Mouse (Mus musculus): ENCODE data around the gene Zfp39. TPM values are rescaled to one million over a fixed set of nuclear protein-coding genes. Genes with fewer than 3 reads are reported as not detected.
A peak's percentile ranks its signal among the peaks of the same experiment; 100 is the strongest.

The Zfp39 gene
- polyA plus RNA-seq (2015; fragmentation: Nextera tagmentation; extraction: Ambion mirVana): 4.2 and 5.6 TPM in 2 replicates

DNA sequence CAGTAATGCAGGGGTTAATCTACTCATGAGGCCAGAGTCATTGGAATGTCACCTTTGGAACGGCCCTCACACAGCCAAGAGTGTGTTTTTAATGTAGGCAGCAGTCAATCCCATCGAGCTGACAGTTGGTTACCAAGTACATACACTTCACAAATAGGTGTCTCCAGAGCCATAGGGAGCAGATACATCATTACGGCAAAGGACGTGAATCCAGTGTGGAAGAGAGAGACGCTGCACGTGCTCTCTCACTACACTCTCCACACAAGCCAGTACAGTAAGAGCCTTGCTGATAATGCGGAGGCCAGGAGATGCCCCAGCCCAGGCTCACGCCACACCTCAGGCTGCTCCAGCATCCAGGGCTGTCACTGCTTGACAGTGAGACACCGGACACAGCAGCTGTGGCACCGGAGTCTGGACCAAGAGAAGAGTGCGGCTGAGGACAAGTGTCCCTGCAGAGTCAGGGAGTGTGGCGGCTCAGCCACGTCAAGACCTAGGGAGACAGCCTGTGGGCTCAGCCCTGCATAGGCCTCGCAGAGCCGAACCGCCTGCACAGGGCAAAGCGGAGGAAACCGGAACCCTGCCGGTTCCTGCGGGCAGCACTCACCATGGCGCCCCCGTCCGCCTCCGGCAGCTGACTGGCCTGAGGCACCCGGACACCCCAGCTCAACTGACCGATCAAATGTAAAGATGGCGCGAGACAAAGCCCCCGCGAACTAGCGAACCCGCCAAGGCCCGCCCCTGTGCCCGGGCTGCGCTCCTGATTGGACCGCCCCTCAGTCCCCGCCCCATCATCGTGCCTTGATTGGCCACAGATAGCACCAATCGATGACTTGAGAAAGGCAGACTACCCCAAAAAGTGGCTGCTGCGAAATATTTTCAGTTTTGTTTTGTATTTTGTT, at the start of gene Zfp39:
Gene Zfp39 (minus strand): TSS at position 715 of the 899 bp plus-strand sequence.
- ATAC-seq (ENCODE audit: low read depth): peak; percentile 93
- WGBS (ENCODE audit: insufficient replicate concordance): under 1% methylated on average over 40 of the region's 40 CpGs

DNA sequence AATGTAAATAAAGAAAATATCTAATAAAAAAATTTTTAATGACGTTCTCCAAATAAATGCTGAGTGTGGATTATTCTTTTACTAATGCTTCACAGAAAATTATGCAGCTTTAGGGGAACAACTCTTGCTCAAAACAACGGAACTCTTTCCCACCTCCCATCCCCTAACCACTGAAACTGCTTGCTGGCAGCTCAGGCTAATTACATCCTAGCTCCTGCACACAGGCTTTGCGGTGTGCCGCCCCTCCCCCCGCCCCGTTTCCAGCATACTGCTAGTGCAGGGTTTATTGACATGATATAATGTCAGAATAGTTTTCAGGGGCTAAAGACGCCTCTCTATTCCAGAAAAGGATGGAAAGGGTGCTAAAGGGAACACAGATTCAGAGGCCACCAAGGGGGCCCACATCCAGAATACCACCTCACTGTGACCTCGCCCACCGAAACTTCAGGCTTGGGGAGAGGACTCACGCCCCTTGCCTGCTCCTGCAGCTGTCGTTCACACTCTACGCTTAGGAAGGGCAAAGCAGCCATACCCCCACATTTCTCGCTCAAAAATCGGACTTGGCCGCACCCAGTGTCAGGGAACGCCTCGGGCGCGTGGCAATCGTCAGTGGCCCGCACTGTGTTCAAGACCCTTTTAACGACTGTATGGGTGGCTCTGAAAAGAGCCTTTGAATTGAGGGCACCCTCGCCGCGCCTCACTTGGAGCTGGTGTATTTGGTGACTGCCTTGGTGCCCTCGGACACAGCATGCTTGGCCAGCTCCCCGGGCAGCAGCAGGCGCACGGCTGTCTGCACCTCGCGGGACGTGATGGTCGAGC, 49.5 kb upstream of the Zfp39 start:
- 1% methylated on average over 33 of the region's 33 CpGs for WGBS (ENCODE audit: insufficient replicate concordance)
- peak; percentile 33 for ATAC-seq (ENCODE audit: low read depth)

More for the DNA sequence above, at the start of gene Zfp39:
- H3K9me3 ChIP-seq (replicated peaks; ENCODE audit: control insufficient read depth, low read length): no peaks in the 10 kb centered on the region
- peaks cover 31% of the 10 kb centered on the region for H3K4me1 ChIP-seq (ENCODE audit: control insufficient read depth, low read depth, low read length)
- peak within 1 kb of the TSS; percentile 97 for H3K9ac ChIP-seq (ENCODE audit: low read depth, low read length)
- peak within 1 kb of the TSS; percentile 90 for H3K4me3 ChIP-seq (ENCODE audit: low read depth, low read length)
- H3K4me2 ChIP-seq (ENCODE audit: low read depth, low read length): peak within 1 kb of the TSS; percentile 88
- H3K36me3 ChIP-seq (ENCODE audit: control insufficient read depth, insufficient read depth): peaks cover 25% of the 10 kb centered on the region
- no peaks in the 10 kb centered on the region for H3K27me3 ChIP-seq (ENCODE audit: control insufficient read depth, insufficient read depth, low read depth, low read length)
- H3K27ac ChIP-seq (ENCODE audit: low read length): peak within 1 kb of the TSS; percentile 95

DNA sequence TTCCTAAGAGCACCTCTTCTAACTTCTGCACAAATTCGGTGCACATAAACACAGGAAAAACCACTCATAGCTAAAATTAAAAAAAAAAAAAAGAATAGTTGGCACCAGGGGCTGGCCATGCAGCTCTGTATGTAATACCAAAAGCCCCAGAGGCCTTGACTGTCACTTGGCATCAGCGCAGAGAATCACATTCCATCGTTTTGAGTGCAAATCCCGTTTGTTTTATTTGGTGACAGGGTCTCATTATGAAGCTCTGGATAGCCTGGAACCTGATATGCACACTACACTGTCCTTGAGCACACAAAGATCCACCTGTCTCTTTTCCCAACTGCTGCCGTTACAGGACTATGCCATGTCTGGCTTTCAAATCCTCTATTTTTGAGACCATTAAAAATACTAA, 47.2 kb upstream of the Zfp39 start:
- no peaks in the 10 kb centered on the region for H3K36me3 ChIP-seq (ENCODE audit: control insufficient read depth, insufficient read depth)
- WGBS (ENCODE audit: insufficient replicate concordance): 76% methylated on average over 5 of the region's 5 CpGs

More for the DNA sequence above, 49.5 kb upstream of the Zfp39 start:
- Histone ChIP-seq H3K9ac (ENCODE audit: low read depth, low read length) (peak overlapping the region; percentile 90), H3K4me3 (ENCODE audit: low read depth, low read length) (peak overlapping the region; percentile 90), H3K27me3 (ENCODE audit: control insufficient read depth, insufficient read depth, low read depth, low read length) (peaks cover 30% of the 10 kb centered on the region), H3K4me2 (ENCODE audit: low read depth, low read length) (peak overlapping the region; percentile 97), H3K4me1 (ENCODE audit: control insufficient read depth, low read depth, low read length) (peaks cover 35% of the 10 kb centered on the region), H3K36me3 (ENCODE audit: control insufficient read depth, insufficient read depth) (peaks cover 12% of the 10 kb centered on the region), H3K27ac (ENCODE audit: low read length) (peak overlapping the region; percentile 100), H3K9me3 (replicated peaks; ENCODE audit: control insufficient read depth, low read length) (no peaks in the 10 kb centered on the region)

DNA sequence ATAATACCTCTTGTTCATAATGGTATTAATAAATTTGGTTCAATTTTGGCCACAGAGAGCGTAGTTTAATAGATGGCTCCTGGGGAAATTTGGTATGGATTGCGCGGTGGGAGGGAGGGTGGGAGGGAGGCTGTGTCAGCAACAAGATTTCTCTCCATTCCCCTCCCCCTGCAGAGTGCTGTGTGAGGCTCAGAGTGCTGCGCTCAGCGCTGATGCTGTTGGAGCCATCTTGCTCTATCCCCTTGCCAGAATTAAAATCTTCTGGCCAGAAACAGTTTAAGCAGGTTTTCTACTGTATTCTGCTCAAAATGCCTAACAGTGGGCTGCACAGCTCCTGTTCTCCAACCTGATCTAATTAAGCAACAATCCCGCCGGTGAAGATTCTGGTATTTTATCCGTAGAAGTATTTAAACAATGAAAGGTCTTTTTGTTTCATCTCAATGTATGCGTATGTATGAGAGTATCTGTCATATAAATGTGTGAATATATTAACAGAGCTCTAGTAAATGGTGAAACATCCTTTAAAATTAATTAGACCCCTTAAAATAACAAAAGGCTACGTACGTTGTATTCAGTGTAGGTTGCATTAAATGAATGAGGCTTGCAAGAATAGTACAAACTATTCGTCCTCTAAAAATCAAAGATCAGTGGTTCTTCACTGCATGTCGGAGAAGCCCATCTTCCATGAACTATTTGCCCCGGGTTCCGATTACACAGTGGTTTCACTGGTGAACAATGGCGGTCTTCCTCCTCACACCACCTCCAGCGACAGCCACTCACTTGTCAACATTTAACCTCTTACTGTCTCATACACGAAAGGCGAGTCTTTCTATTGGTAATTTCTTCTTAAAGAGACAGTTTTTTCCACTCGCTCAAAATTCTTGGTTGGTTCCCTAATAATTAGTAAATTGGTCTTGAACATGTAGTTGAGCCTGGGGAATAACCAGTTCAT, 45.7 kb upstream of the Zfp39 start:
- H3K4me2 ChIP-seq (ENCODE audit: low read depth, low read length): peak overlapping the region; percentile 70
- H3K4me3 ChIP-seq (ENCODE audit: low read depth, low read length): peak overlapping the region; percentile 59
- no peak for ATAC-seq (ENCODE audit: low read depth)
- no peaks in the 10 kb centered on the region for H3K36me3 ChIP-seq (ENCODE audit: control insufficient read depth, insufficient read depth)
- peaks cover 43% of the 10 kb centered on the region for H3K27me3 ChIP-seq (ENCODE audit: control insufficient read depth, insufficient read depth, low read depth, low read length)
- H3K9ac ChIP-seq (ENCODE audit: low read depth, low read length): peak overlapping the region; percentile 60
- no peaks in the 10 kb centered on the region for H3K9me3 ChIP-seq (replicated peaks; ENCODE audit: control insufficient read depth, low read length)
- H3K27ac ChIP-seq (ENCODE audit: low read length): peak overlapping the region; percentile 64
- WGBS (ENCODE audit: insufficient replicate concordance): 25% methylated on average over 20 of the region's 20 CpGs
- H3K4me1 ChIP-seq (ENCODE audit: control insufficient read depth, low read depth, low read length): peaks cover 27% of the 10 kb centered on the region

More for the DNA sequence above, 47.2 kb upstream of the Zfp39 start:
- no peak overlapping the region for H3K9ac ChIP-seq (ENCODE audit: low read depth, low read length)
- peaks cover 27% of the 10 kb centered on the region for H3K4me1 ChIP-seq (ENCODE audit: control insufficient read depth, low read depth, low read length)
- no peak overlapping the region for H3K4me2 ChIP-seq (ENCODE audit: low read depth, low read length)
- H3K27me3 ChIP-seq (ENCODE audit: control insufficient read depth, insufficient read depth, low read depth, low read length): peaks cover 40% of the 10 kb centered on the region
- no peak overlapping the region for H3K4me3 ChIP-seq (ENCODE audit: low read depth, low read length)
- no peak for ATAC-seq (ENCODE audit: low read depth)
- H3K9me3 ChIP-seq (replicated peaks; ENCODE audit: control insufficient read depth, low read length): no peaks in the 10 kb centered on the region
- no peak overlapping the region for H3K27ac ChIP-seq (ENCODE audit: low read length)

DNA sequence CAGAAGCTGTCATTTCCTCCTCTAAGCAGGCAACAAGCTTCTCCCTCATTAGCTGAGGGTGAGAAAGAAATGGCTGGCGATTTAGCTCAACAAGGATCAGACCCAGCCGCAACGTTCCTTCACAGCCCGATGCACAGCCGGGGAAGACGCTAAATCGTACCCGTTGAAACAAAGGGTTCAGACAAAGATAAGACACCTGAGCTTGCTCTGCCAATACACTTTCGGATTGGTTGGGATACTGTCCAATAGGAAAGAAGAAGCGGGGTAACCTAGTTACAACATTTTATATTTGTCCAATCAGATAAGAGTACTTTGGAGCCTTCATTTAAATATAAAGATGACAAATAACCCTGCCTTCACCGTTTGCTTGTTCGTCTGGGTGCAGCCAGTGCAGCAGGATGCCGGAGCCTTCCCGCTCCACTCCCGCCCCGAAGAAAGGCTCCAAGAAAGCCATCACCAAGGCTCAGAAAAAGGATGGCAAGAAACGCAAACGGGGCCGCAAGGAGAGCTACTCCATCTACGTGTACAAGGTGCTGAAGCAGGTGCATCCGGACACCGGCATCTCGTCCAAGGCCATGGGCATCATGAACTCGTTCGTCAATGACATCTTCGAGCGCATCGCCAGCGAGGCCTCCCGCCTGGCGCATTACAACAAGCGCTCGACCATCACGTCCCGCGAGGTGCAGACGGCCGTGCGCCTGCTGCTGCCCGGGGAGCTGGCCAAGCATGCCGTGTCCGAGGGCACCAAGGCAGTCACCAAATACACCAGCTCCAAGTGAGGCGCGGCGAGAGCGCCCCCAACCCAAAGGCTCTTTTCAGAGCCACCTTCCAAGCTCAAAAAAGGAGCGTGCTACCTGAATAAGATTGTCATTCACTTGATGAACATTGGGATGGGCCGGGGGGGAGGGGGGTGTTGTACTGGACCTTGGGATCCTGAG, 44.8 kb upstream of the Zfp39 start, which contains the start of gene Hist3h2ba:
Gene Hist3h2ba (plus strand): TSS at position 379 of the 938 bp plus-strand sequence.
- Histone ChIP-seq H3K4me3 (ENCODE audit: low read depth, low read length) (peak within 1 kb of the TSS; percentile 59), H3K9me3 (replicated peaks; ENCODE audit: control insufficient read depth, low read length) (no peaks in the 10 kb centered on the region), H3K27ac (ENCODE audit: low read length) (peak within 1 kb of the TSS; percentile 64), H3K9ac (ENCODE audit: low read depth, low read length) (peak within 1 kb of the TSS; percentile 60), H3K4me2 (ENCODE audit: low read depth, low read length) (peak within 1 kb of the TSS; percentile 70), H3K4me1 (ENCODE audit: control insufficient read depth, low read depth, low read length) (peaks cover 27% of the 10 kb centered on the region), H3K36me3 (ENCODE audit: control insufficient read depth, insufficient read depth) (no peaks in the 10 kb centered on the region), H3K27me3 (ENCODE audit: control insufficient read depth, insufficient read depth, low read depth, low read length) (peaks cover 47% of the 10 kb centered on the region)
- under 1% methylated on average over 46 of the region's 48 CpGs for WGBS (ENCODE audit: insufficient replicate concordance)
- ATAC-seq (ENCODE audit: low read depth): peak; percentile 83

DNA sequence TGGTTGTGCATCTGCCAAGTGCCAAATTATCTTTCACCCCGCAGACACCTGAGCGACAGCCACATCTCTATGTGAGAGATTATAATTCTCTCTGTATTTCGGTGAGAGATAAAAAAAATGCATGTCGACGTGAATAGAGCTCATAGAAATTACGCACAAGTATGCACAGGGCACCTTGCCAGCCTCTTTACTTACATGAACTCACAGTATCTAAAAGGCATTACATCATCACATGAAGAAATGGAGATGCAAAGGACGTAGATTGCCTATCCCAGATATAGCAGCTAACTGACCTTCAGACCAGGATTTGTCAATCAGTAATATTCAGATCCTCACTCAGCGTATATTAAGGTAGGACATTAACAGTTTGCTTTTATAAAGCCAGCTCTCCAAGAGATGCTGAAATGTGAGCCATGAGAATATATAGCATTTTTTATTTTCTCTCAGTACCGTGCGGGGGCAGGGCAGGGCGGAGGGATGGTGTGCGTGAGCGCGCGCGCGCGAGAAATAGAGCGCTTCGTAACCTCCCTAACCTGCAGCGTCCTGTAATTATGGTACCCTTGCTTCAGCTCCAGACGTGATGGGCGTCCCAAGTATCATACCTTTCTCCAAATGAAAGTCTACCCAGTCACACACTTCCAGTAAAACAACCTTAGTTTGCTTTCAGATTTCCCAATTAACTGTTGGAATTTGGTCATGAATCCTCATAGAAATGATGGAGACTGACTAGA, 43.9 kb upstream of the Zfp39 start:
- H3K4me3 ChIP-seq (ENCODE audit: low read depth, low read length): peak overlapping the region; percentile 59
- peak overlapping the region; percentile 70 for H3K4me2 ChIP-seq (ENCODE audit: low read depth, low read length)
- peak; percentile 45; the same call in 1 of the 2 replicates for ATAC-seq (ENCODE audit: low read depth)
- 16% methylated on average over 23 of the region's 23 CpGs for WGBS (ENCODE audit: insufficient replicate concordance)
- H3K4me1 ChIP-seq (ENCODE audit: control insufficient read depth, low read depth, low read length): peaks cover 18% of the 10 kb centered on the region
- H3K9ac ChIP-seq (ENCODE audit: low read depth, low read length): peak overlapping the region; percentile 46
- peak overlapping the region; percentile 49 for H3K27ac ChIP-seq (ENCODE audit: low read length)
- H3K27me3 ChIP-seq (ENCODE audit: control insufficient read depth, insufficient read depth, low read depth, low read length): peaks cover 49% of the 10 kb centered on the region
- no peaks in the 10 kb centered on the region for H3K9me3 ChIP-seq (replicated peaks; ENCODE audit: control insufficient read depth, low read length)
- no peaks in the 10 kb centered on the region for H3K36me3 ChIP-seq (ENCODE audit: control insufficient read depth, insufficient read depth)

DNA sequence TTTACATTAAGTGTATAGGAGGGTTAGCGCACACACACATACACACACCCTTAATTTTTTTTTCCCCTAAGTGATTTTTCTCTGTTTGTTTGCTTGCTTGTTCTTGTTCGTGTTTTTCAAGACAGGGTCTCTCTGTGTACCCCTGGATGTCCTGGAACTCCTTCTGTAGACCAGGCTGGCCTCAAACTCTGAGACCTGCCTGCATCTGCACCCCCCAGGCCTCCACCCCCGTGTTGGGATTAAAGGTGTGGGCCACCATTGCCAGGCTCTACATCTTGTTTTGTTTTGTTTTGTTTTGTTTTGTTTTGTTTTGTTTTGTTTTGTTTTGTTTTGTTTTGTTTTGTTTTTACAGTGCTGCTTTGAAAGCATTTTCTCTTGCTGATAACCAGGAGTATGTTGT, 43.3 kb upstream of the Zfp39 start:
- H3K4me1 ChIP-seq (ENCODE audit: control insufficient read depth, low read depth, low read length): peaks cover 16% of the 10 kb centered on the region
- H3K27me3 ChIP-seq (ENCODE audit: control insufficient read depth, insufficient read depth, low read depth, low read length): peaks cover 49% of the 10 kb centered on the region
- no peaks in the 10 kb centered on the region for H3K9me3 ChIP-seq (replicated peaks; ENCODE audit: control insufficient read depth, low read length)
- 57% methylated on average over 3 of the region's 3 CpGs for WGBS (ENCODE audit: insufficient replicate concordance)
- H3K27ac ChIP-seq (ENCODE audit: low read length): no peak overlapping the region
- H3K4me3 ChIP-seq (ENCODE audit: low read depth, low read length): no peak overlapping the region
- no peaks in the 10 kb centered on the region for H3K36me3 ChIP-seq (ENCODE audit: control insufficient read depth, insufficient read depth)
- no peak overlapping the region for H3K4me2 ChIP-seq (ENCODE audit: low read depth, low read length)
- no peak overlapping the region for H3K9ac ChIP-seq (ENCODE audit: low read depth, low read length)
- ATAC-seq (ENCODE audit: low read depth): no peak

All from liver, embryonic 16.5 days (tissue).